ENCODE assay signal across 8 mouse cellular contexts in genomic region chr16:18395620-18396036, GRCm38 (mm10). TPM values are rescaled to one million over a fixed set of nuclear protein-coding genes. Genes with fewer than 3 reads are reported as not detected.
DNase-seq lines count a peak whose midpoint lies in the region; ATAC-seq lines count a peak whose summit lies in the region.

No protein-coding gene starts in this region.

- H3K4me3 ChIP-seq in embryonic facial prominence, embryonic 13.5 days = no peak overlapping the region
- no peak overlapping the region for H3K4me3 ChIP-seq in hindbrain, embryonic 14.5 days (replicated peaks; ENCODE audit: low read length)
- no peak overlapping the region for H3K4me3 ChIP-seq in midbrain, embryonic 11.5 days (ENCODE audit: low read depth, low read length)

- no peak for ATAC-seq in embryonic facial prominence, embryonic 13.5 days (ENCODE audit: insufficient number of reproducible peaks, insufficient read depth, low FRiP score, low TSS enrichment, low read depth)
- 0 out of 2 replicates have a peak, but pooled peaks have one; percentile 6 for ATAC-seq in hindbrain, embryonic 14.5 days (ENCODE audit: low FRiP score)
- ATAC-seq in midbrain, embryonic 11.5 days (ENCODE audit: low FRiP score) = no peak

- intact Hi-C loops in heart, postnatal 25 days (cut with DNase I) = no loop called here

- peaks cover 44% of the 10 kb centered on the region for H3K4me1 ChIP-seq in embryonic facial prominence, embryonic 13.5 days
- peaks cover 57% of the 10 kb centered on the region for H3K4me1 ChIP-seq in hindbrain, embryonic 14.5 days (replicated peaks; ENCODE audit: control insufficient read depth, insufficient read depth, low read length)
- H3K4me1 ChIP-seq in midbrain, embryonic 11.5 days (ENCODE audit: control insufficient read depth, insufficient read depth, low read length) = peaks cover 60% of the 10 kb centered on the region

- DNase-seq in heart, adult 11 months = peak; percentile 92
- no peak for DNase-seq in heart, postnatal 25 days (ENCODE audit: low spot score)
- peak; percentile 77 for DNase-seq in hindbrain, embryonic 14.5 days (ENCODE audit: low spot score)
- DNase-seq in midbrain, embryonic 11.5 days (ENCODE audit: low spot score, missing footprints) = no peak
- no peak for DNase-seq in thymus, postnatal 14 days
- DNase-seq in liver = no peak
- no peak for DNase-seq in adipocyte (ENCODE audit: low spot score)

- H3K9ac ChIP-seq in embryonic facial prominence, embryonic 13.5 days = no peak overlapping the region
- H3K9ac ChIP-seq in hindbrain, embryonic 14.5 days = no peak overlapping the region; the same call in 1 of the 2 replicates
- H3K9ac ChIP-seq in midbrain, embryonic 11.5 days (ENCODE audit: low read length) = peak overlapping the region; percentile 48

- H3K27me3 ChIP-seq in embryonic facial prominence, embryonic 13.5 days = no peaks in the 10 kb centered on the region
- H3K27me3 ChIP-seq in hindbrain, embryonic 14.5 days (ENCODE audit: control insufficient read depth, insufficient read depth, low read length) = no peaks in the 10 kb centered on the region
- H3K27me3 ChIP-seq in midbrain, embryonic 11.5 days (ENCODE audit: control insufficient read depth, insufficient read depth, low read length) = no peaks in the 10 kb centered on the region

- 44% methylated on average over 6 of the region's 7 CpGs for WGBS in embryonic facial prominence, embryonic 13.5 days
- 21% methylated on average over 6 of the region's 7 CpGs for WGBS in hindbrain, embryonic 14.5 days
- WGBS in midbrain, embryonic 11.5 days = 22% methylated on average over 6 of the region's 7 CpGs

- 0 out of 2 replicates have a peak overlapping the region, but pooled peaks have one; percentile 57 for H3K27ac ChIP-seq in embryonic facial prominence, embryonic 13.5 days
- H3K27ac ChIP-seq in hindbrain, embryonic 14.5 days = peak overlapping the region; percentile 79
- peak overlapping the region; percentile 48; the same call in 1 of the 2 replicates for H3K27ac ChIP-seq in midbrain, embryonic 11.5 days (ENCODE audit: low read depth, low read length)

- H3K9me3 ChIP-seq in embryonic facial prominence, embryonic 13.5 days = no peaks in the 10 kb centered on the region
- no peaks in the 10 kb centered on the region for H3K9me3 ChIP-seq in hindbrain, embryonic 14.5 days (ENCODE audit: control insufficient read depth, low read length)
- no peaks in the 10 kb centered on the region for H3K9me3 ChIP-seq in midbrain, embryonic 11.5 days (ENCODE audit: control insufficient read depth, low read length)

- H3K36me3 ChIP-seq in embryonic facial prominence, embryonic 13.5 days = peaks cover 42% of the 10 kb centered on the region
- peaks cover 43% of the 10 kb centered on the region for H3K36me3 ChIP-seq in hindbrain, embryonic 14.5 days (replicated peaks; ENCODE audit: control insufficient read depth, insufficient read depth)
- peaks cover 28% of the 10 kb centered on the region for H3K36me3 ChIP-seq in midbrain, embryonic 11.5 days (ENCODE audit: control insufficient read depth, insufficient read depth, low read length)

- 0 out of 2 replicates have a peak overlapping the region, but pooled peaks have one; percentile 7 for H3K4me2 ChIP-seq in embryonic facial prominence, embryonic 13.5 days
- peak overlapping the region; percentile 25; the same call in 1 of the 2 replicates for H3K4me2 ChIP-seq in hindbrain, embryonic 14.5 days (replicated peaks)
- peak overlapping the region; percentile 64 for H3K4me2 ChIP-seq in midbrain, embryonic 11.5 days

RNA-seq across cellular contexts. Expression of gene Txnrd2, which starts 30.6 kb away (rescaled TPM):
- 10 to 100 TPM; 36.1 to 38.2 TPM for total RNA-seq in heart, postnatal 25 days (2021)
- 14.9 and 17.7 TPM in 2 replicates for polyA plus RNA-seq in embryonic facial prominence, embryonic 13.5 days (2015; fragmentation: Nextera tagmentation; extraction: Ambion mirVana)
- polyA plus RNA-seq in hindbrain, embryonic 14.5 days (2014; fragmentation: Nextera tagmentation; extraction: Ambion mirVana) = 26.0 and 28.2 TPM in 2 replicates
- 21.0 and 22.7 TPM in 2 replicates for polyA plus RNA-seq in midbrain, embryonic 11.5 days (2014; fragmentation: Nextera tagmentation; extraction: Ambion mirVana)

RNA-seq across cellular contexts. Expression of gene Comt, which starts 31.0 kb away (rescaled TPM):
- 100 to 1,000 TPM; 112 TPM for total RNA-seq in heart, postnatal 25 days (2021)
- 73.9 and 78.8 TPM in 2 replicates for polyA plus RNA-seq in embryonic facial prominence, embryonic 13.5 days (2015; fragmentation: Nextera tagmentation; extraction: Ambion mirVana)
- 91.6 and 99.4 TPM in 2 replicates for polyA plus RNA-seq in hindbrain, embryonic 14.5 days (2014; fragmentation: Nextera tagmentation; extraction: Ambion mirVana)
- polyA plus RNA-seq in midbrain, embryonic 11.5 days (2014; fragmentation: Nextera tagmentation; extraction: Ambion mirVana) = 50.8 and 52.5 TPM in 2 replicates

RNA-seq across cellular contexts. Expression of gene Arvcf, which starts 47.6 kb away (rescaled TPM):
- 10 to 100 TPM; 18.6 to 21.7 TPM for total RNA-seq in heart, postnatal 25 days (2021)
- polyA plus RNA-seq in embryonic facial prominence, embryonic 13.5 days (2015; fragmentation: Nextera tagmentation; extraction: Ambion mirVana) = 30.8 and 33.6 TPM in 2 replicates
- 53.2 and 64.6 TPM in 2 replicates for polyA plus RNA-seq in hindbrain, embryonic 14.5 days (2014; fragmentation: Nextera tagmentation; extraction: Ambion mirVana)
- polyA plus RNA-seq in midbrain, embryonic 11.5 days (2014; fragmentation: Nextera tagmentation; extraction: Ambion mirVana) = 66.9 and 71.0 TPM in 2 replicates

RNA-seq across cellular contexts. Expression of gene Tango2, which starts 47.7 kb away (rescaled TPM):
- total RNA-seq in heart, postnatal 25 days (2021) = 100 to 1,000 TPM; 147 TPM
- polyA plus RNA-seq in embryonic facial prominence, embryonic 13.5 days (2015; fragmentation: Nextera tagmentation; extraction: Ambion mirVana) = 27.6 and 30.6 TPM in 2 replicates
- 94.5 and 97.9 TPM in 2 replicates for polyA plus RNA-seq in hindbrain, embryonic 14.5 days (2014; fragmentation: Nextera tagmentation; extraction: Ambion mirVana)
- 38.9 and 39.2 TPM in 2 replicates for polyA plus RNA-seq in midbrain, embryonic 11.5 days (2014; fragmentation: Nextera tagmentation; extraction: Ambion mirVana)

Comparison
In these comparisons a context has a peak if more than half of its experiments do, and no peak if none do; other contexts are left out.
1. DNase-seq: peak in heart, adult 11 months (single experiment) and hindbrain, embryonic 14.5 days (single experiment); none in heart, postnatal 25 days (single experiment), midbrain, embryonic 11.5 days (single experiment), thymus, postnatal 14 days (single experiment), liver (single experiment) and adipocyte (single experiment).
2. H3K4me2 ChIP-seq: peak in every context shown above with its lines; median percentile 64 in midbrain, embryonic 11.5 days; 25 in hindbrain, embryonic 14.5 days; 7 in embryonic facial prominence, embryonic 13.5 days.
3. Peak in every context shown above with its lines, with median percentiles within 50 percentile points of each other: H3K27ac ChIP-seq.